23 mouse cellular contexts compared by ENCODE assay signal in the genomic region with DNA sequence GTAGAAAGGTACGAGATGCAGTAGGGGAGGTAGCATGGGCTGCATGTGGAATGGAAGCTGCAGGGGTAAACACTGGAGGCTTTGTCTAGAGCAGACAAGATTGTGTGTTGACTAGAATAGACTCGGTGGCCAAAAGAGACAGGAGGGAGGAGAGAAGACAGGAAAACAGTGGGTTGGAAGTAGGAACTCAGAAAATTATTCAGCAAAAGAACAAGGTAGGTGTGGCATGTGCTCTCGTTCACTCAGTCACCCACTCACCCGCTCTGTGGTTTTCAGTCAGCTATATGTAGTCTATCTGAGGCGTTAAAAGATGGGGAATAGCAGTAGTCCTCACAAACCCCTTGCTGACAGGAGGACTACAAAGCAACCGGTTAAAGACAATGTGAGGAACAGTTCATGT.
"Had no signal": no experiment of that assay in that cellular context is flagged by ENCODE, and none has a peak within 500 bp of the region (broad histone marks: within the 10 kb centered on the region; RNA-seq: fewer than 3 reads in every experiment).

No protein-coding gene starts in this region.

- H3K4me1 ChIP-seq: heart, embryonic 13.5 days; heart, embryonic 15.5 days; hindbrain, embryonic 13.5 days; hindbrain, embryonic 15.5 days; limb, embryonic 12.5 days had no signal

- ATAC-seq: forebrain, postnatal 0 days; hindbrain, postnatal 0 days; intestine, embryonic 16.5 days had no signal

- H3K4me3 ChIP-seq: heart, adult 2 months; heart, embryonic 13.5 days; heart, embryonic 15.5 days; hindbrain, embryonic 13.5 days; hindbrain, embryonic 15.5 days; layer of hippocampus, adult 2 months; left cerebral cortex, adult 2 months; limb, embryonic 10.5 days; limb, embryonic 12.5 days had no signal

- DNase-seq: forebrain, postnatal 0 days; gastrocnemius, postnatal 14 days; gastrocnemius, postnatal 36 days; heart, adult 2 months; heart, postnatal 14 days; heart, postnatal 36 days; kidney, adult 11 months; kidney, adult 8-10 months; kidney, postnatal 10 days; kidney, postnatal 25 days; kidney, postnatal 4 days; liver had no signal

- H3K9ac ChIP-seq: forebrain, postnatal 0 days; heart, embryonic 13.5 days; heart, embryonic 15.5 days; hindbrain, embryonic 13.5 days; hindbrain, embryonic 15.5 days; limb, embryonic 12.5 days had no signal

- H3K9me3 ChIP-seq: heart, embryonic 13.5 days; heart, embryonic 15.5 days; hindbrain, embryonic 13.5 days; hindbrain, embryonic 15.5 days; limb, embryonic 10.5 days; limb, embryonic 12.5 days had no signal

- H3K27me3 ChIP-seq: heart, embryonic 13.5 days; heart, embryonic 15.5 days; hindbrain, embryonic 13.5 days; hindbrain, embryonic 15.5 days; limb, embryonic 12.5 days had no signal

- H3K27ac ChIP-seq: heart, adult 2 months; heart, embryonic 13.5 days; heart, embryonic 15.5 days; hindbrain, embryonic 13.5 days; hindbrain, embryonic 15.5 days; hindbrain, postnatal 0 days; layer of hippocampus, adult 2 months; left cerebral cortex, adult 2 months; limb, embryonic 10.5 days; limb, embryonic 12.5 days had no signal

- H3K36me3 ChIP-seq: hindbrain, embryonic 13.5 days; hindbrain, embryonic 15.5 days; limb, embryonic 10.5 days; limb, embryonic 12.5 days had no signal

- H3K4me2 ChIP-seq: heart, embryonic 11.5 days; heart, embryonic 13.5 days; heart, embryonic 15.5 days; hindbrain, embryonic 13.5 days; hindbrain, embryonic 15.5 days; limb, embryonic 12.5 days had no signal
